Mouse (Mus musculus): Measurements from ENCODE around the gene Ush1g. TPM values are rescaled to one million over a fixed set of nuclear protein-coding genes. Genes with fewer than 3 reads are reported as not detected.

Ush1g gene
- polyA plus RNA-seq, 1 experiment from 2014 or later, result 0.06 TPM

DNA sequence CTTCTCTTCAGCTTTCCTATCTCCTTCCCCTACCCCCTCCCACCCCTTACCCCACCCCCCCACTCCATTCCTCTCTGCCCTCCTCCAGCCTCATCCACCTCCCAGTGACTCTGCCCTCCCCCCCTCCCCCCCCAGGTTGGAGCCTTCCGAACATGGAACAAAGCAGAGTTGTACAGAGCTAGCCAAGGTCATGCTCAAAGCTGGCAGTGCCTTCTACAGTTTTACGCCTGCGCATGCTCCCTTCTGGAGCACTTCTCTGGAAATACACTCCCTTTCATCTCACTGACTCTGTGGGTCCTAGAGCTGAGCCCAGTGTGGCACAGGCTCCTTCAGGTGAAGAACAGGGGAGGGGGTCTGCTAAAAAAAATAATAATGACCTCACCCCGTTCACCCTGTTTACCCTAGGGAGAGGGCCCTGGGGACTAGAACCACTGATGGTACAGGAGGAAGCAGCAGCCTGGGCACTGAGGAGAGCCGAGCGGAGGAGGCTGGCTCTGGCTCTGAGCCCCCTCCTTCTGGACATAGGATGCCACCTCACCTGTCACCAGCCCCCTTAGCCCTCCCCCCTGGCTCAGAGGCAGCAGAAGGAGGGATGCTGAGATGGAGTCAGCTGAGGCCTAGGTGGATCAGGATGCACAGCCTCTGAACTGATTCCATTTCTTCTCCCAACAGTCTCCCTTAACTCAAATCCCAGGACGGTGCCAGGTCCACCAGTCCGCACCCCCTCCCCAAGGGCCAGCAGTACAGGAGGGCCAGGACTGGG, 38.9 kb downstream of the Ush1g start:
- WGBS (ENCODE audit: insufficient replicate concordance), result 84% methylated on average over 8 of the region's 8 CpGs
- Histone ChIP-seq H3K4me3 (ENCODE audit: low read depth, low read length) (no peak overlapping the region), H3K4me1 (ENCODE audit: control insufficient read depth, insufficient read depth, low read length) (peaks cover 3% of the 10 kb centered on the region), H3K27me3 (ENCODE audit: control insufficient read depth, insufficient read depth, low read length) (no peaks in the 10 kb centered on the region), H3K27ac (ENCODE audit: low read depth, low read length) (no peak overlapping the region), H3K9me3 (replicated peaks; ENCODE audit: control insufficient read depth, low read length) (no peaks in the 10 kb centered on the region), H3K36me3 (ENCODE audit: control insufficient read depth, insufficient read depth, low read length) (no peaks in the 10 kb centered on the region), H3K9ac (ENCODE audit: low read depth, low read length) (0 out of 2 replicates have a peak overlapping the region, but pooled peaks have one; percentile 23), H3K4me2 (no peak overlapping the region)
- ATAC-seq (replicated peaks; ENCODE audit: insufficient number of reproducible peaks, low FRiP score, low TSS enrichment), result peak; percentile 24

DNA sequence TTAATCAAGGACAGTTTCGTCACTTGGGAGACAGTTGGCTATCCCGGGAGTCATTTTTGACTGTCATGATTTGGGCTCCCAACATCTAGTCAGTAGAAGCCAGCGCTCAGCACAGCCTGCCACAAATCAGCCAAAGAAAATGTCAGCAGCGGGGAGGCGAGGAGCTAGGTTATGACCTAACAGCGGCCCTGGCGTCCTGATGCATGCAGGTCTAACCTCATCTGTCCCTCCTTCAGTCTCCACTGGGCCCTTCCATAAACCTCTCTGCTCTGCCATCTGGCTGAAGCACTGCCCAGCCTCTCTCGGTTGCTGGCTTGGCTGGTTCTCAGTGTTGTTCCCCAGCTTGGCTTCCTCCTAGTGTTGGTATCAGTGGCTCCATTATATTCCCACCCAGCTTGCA, 39.5 kb downstream of the Ush1g start:
- no peaks in the 10 kb centered on the region for H3K9me3 ChIP-seq (replicated peaks; ENCODE audit: control insufficient read depth, low read length)

DNA sequence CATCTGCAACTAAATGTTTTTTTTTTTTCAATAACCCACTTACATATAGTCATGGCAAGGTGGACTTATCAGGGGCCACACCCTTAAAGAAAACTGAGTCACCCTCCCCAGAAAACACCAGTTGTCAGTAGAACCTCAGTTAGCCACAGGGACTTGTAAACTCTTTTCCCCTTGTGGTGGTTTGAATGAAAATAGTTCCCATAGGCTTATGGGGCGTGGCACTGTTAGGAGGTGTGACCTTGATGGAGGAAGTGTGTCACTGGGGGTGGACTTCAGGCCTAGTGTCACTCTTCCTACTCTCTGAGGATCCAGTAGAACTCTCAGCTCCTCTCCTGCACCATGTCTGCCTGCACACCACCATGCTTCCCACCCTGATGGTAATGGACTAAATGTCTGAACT, 42.1 kb downstream of the Ush1g start:
- H3K4me1 ChIP-seq (ENCODE audit: control insufficient read depth, insufficient read depth, low read length), result peaks cover 13% of the 10 kb centered on the region
- no peak overlapping the region for H3K4me2 ChIP-seq
- no peak overlapping the region for H3K9ac ChIP-seq (ENCODE audit: low read depth, low read length)
- H3K4me3 ChIP-seq (ENCODE audit: low read depth, low read length), result no peak overlapping the region
- H3K27me3 ChIP-seq (ENCODE audit: control insufficient read depth, insufficient read depth, low read length), result no peaks in the 10 kb centered on the region
- no peaks in the 10 kb centered on the region for H3K9me3 ChIP-seq (replicated peaks; ENCODE audit: control insufficient read depth, low read length)
- 63% methylated on average over 1 of the region's 1 CpGs for WGBS (ENCODE audit: insufficient replicate concordance)
- no peaks in the 10 kb centered on the region for H3K36me3 ChIP-seq (ENCODE audit: control insufficient read depth, insufficient read depth, low read length)
- H3K27ac ChIP-seq (ENCODE audit: low read depth, low read length), result no peak overlapping the region
- no peak for ATAC-seq (replicated peaks; ENCODE audit: insufficient number of reproducible peaks, low FRiP score, low TSS enrichment)

More for the DNA sequence above, 39.5 kb downstream of the Ush1g start:
- WGBS (ENCODE audit: insufficient replicate concordance), result 67% methylated on average over 8 of the region's 8 CpGs
- Histone ChIP-seq H3K27ac (ENCODE audit: low read depth, low read length) (no peak overlapping the region), H3K27me3 (ENCODE audit: control insufficient read depth, insufficient read depth, low read length) (no peaks in the 10 kb centered on the region), H3K36me3 (ENCODE audit: control insufficient read depth, insufficient read depth, low read length) (no peaks in the 10 kb centered on the region), H3K9ac (ENCODE audit: low read depth, low read length) (0 out of 2 replicates have a peak overlapping the region, but pooled peaks have one; percentile 18), H3K4me3 (ENCODE audit: low read depth, low read length) (no peak overlapping the region), H3K4me2 (no peak overlapping the region), H3K4me1 (ENCODE audit: control insufficient read depth, insufficient read depth, low read length) (peaks cover 6% of the 10 kb centered on the region)
- ATAC-seq (replicated peaks; ENCODE audit: insufficient number of reproducible peaks, low FRiP score, low TSS enrichment), result no peak

DNA sequence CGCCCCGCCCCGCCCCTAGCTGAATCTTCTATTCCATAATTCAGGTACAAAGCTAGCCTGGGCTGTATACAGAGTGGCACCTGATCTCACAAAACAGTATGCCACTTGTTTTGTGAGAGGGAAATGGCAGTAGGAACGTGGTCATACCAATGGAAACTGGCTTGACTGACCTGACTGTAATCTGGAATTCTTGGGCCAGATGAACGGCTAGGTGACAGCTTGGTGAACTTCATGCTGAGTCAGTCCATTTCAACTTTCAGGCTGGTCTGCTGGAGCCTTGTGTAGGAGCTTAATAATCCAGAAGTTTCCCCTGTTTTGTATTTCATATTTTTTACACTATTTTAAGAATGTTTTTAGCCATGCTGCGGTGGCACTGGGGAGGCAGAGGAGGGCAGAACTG, 43.7 kb downstream of the Ush1g start:
- Histone ChIP-seq H3K27me3 (ENCODE audit: control insufficient read depth, insufficient read depth, low read length) (no peaks in the 10 kb centered on the region), H3K4me2 (peak overlapping the region; percentile 73), H3K9me3 (replicated peaks; ENCODE audit: control insufficient read depth, low read length) (no peaks in the 10 kb centered on the region), H3K4me3 (ENCODE audit: low read depth, low read length) (peak overlapping the region; percentile 56; the same call in 1 of the 2 replicates), H3K9ac (ENCODE audit: low read depth, low read length) (no peak overlapping the region), H3K27ac (ENCODE audit: low read depth, low read length) (no peak overlapping the region), H3K36me3 (ENCODE audit: control insufficient read depth, insufficient read depth, low read length) (no peaks in the 10 kb centered on the region), H3K4me1 (ENCODE audit: control insufficient read depth, insufficient read depth, low read length) (peaks cover 13% of the 10 kb centered on the region)
- 63% methylated on average over 6 of the region's 6 CpGs for WGBS (ENCODE audit: insufficient replicate concordance)
- ATAC-seq (replicated peaks; ENCODE audit: insufficient number of reproducible peaks, low FRiP score, low TSS enrichment), result no peak

DNA sequence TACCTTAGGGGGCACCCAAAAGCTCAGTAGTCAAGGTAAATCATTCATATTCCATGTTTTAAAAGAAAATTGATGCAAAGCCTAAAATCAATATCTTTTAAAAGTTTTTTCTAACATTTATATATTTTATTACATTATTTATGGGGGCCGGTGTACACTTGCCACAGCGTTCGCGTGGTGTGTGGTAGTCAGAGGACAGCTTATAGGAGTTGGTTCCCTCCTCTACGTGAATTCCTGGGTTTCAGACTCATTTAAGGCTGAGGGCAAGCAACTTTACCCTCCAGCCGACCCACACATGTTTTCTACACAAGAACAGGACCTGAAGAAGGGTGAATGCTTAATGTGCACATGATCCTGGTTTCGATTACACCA, 44.3 kb downstream of the Ush1g start:
- H3K9ac ChIP-seq (ENCODE audit: low read depth, low read length), result peak overlapping the region; percentile 72
- H3K4me3 ChIP-seq (ENCODE audit: low read depth, low read length), result peak overlapping the region; percentile 56
- H3K4me1 ChIP-seq (ENCODE audit: control insufficient read depth, insufficient read depth, low read length), result peaks cover 16% of the 10 kb centered on the region
- H3K36me3 ChIP-seq (ENCODE audit: control insufficient read depth, insufficient read depth, low read length), result no peaks in the 10 kb centered on the region
- H3K27me3 ChIP-seq (ENCODE audit: control insufficient read depth, insufficient read depth, low read length), result no peaks in the 10 kb centered on the region
- H3K9me3 ChIP-seq (replicated peaks; ENCODE audit: control insufficient read depth, low read length), result no peaks in the 10 kb centered on the region
- WGBS (ENCODE audit: insufficient replicate concordance), result 23% methylated on average over 7 of the region's 7 CpGs
- peak overlapping the region; percentile 73 for H3K4me2 ChIP-seq
- no peak for ATAC-seq (replicated peaks; ENCODE audit: insufficient number of reproducible peaks, low FRiP score, low TSS enrichment)
- H3K27ac ChIP-seq (ENCODE audit: low read depth, low read length), result peak overlapping the region; percentile 75

DNA sequence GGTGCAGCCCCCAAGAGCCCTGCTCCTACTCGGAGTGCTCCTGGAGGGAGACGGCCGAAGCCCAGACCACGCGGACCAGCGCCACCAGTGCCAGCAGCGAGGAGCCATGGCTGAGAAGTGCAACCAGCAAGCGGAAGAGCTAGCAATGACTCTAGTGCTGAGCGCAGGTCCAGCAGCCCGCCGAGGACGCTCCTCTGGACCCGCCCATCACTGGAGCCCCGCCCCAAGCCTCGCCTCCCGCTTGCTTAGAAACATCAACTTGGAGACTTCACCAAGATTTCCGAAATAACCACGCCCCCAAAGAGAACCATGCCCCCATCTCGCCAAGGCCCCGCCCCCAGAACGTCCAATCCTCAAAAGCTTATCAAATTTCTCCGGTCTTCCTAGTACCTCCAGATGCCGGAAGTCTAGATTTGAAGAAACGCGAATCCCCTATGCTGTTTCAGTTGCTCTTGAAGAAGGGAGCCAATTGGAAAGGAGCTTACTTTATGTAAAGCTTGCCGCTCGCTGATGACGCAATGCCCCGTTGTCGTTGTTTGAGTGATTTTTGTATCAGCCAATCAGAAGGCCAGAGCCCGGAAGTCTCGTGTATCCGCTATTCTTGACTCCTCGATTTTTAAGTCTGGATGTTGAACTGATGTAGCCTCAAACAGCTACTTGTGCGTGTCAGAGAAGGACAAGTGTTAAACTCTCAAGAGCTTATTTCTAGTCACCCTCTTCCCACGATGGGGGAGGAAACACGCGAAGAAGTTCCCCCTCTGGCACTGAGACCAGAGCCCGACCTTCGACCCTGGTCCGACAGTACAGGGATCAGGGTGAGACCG, 44.8 kb downstream of the Ush1g start, which contains the start of gene Fdxr:
Gene Fdxr (minus strand): TSS at position 271 of the 824 bp plus-strand sequence.
- WGBS (ENCODE audit: insufficient replicate concordance), result under 1% methylated on average over 42 of the region's 42 CpGs
- peak within 1 kb of the TSS; percentile 56 for H3K4me3 ChIP-seq (ENCODE audit: low read depth, low read length)

DNA sequence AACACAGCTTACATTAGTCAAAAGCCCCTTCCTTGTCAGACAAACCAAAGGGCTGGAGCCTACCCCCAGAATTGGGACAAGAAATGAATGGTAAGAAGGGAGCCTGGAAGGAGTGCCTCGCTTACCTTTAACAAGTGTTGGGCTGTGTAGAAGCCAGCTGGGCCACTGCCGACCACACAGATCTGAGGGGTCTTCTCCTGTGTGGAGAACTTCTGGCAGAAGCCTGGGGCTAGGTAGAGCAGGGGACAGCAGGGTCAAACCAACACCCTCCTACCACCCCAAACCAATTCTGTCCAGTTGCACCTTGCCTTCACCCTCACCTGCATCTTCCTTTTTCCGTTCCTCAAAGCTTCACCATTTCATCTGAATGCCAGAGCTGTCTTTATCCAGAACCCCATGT, 45.9 kb downstream of the Ush1g start:
- Histone ChIP-seq H3K4me1 (ENCODE audit: control insufficient read depth, insufficient read depth, low read length) (peaks cover 16% of the 10 kb centered on the region), H3K9me3 (replicated peaks; ENCODE audit: control insufficient read depth, low read length) (no peaks in the 10 kb centered on the region), H3K27ac (ENCODE audit: low read depth, low read length) (no peak overlapping the region), H3K9ac (ENCODE audit: low read depth, low read length) (peak overlapping the region; percentile 74), H3K27me3 (ENCODE audit: control insufficient read depth, insufficient read depth, low read length) (peaks cover under 1% of the 10 kb centered on the region; the same call in 1 of the 2 replicates), H3K4me3 (ENCODE audit: low read depth, low read length) (peak overlapping the region; percentile 56), H3K36me3 (ENCODE audit: control insufficient read depth, insufficient read depth, low read length) (no peaks in the 10 kb centered on the region), H3K4me2 (peak overlapping the region; percentile 92)
- 53% methylated on average over 3 of the region's 3 CpGs for WGBS (ENCODE audit: insufficient replicate concordance)
- ATAC-seq (replicated peaks; ENCODE audit: insufficient number of reproducible peaks, low FRiP score, low TSS enrichment), result no peak

More for the DNA sequence above, 44.8 kb downstream of the Ush1g start, which contains the start of gene Fdxr:
- Histone ChIP-seq H3K9ac (ENCODE audit: low read depth, low read length) (peak within 1 kb of the TSS; percentile 74), H3K27me3 (ENCODE audit: control insufficient read depth, insufficient read depth, low read length) (no peaks in the 10 kb centered on the region), H3K36me3 (ENCODE audit: control insufficient read depth, insufficient read depth, low read length) (no peaks in the 10 kb centered on the region), H3K9me3 (replicated peaks; ENCODE audit: control insufficient read depth, low read length) (no peaks in the 10 kb centered on the region), H3K27ac (ENCODE audit: low read depth, low read length) (peak within 1 kb of the TSS; percentile 75), H3K4me2 (peak within 1 kb of the TSS; percentile 92), H3K4me1 (ENCODE audit: control insufficient read depth, insufficient read depth, low read length) (peaks cover 16% of the 10 kb centered on the region)
- ATAC-seq (replicated peaks; ENCODE audit: insufficient number of reproducible peaks, low FRiP score, low TSS enrichment), result peak; percentile 93

DNA sequence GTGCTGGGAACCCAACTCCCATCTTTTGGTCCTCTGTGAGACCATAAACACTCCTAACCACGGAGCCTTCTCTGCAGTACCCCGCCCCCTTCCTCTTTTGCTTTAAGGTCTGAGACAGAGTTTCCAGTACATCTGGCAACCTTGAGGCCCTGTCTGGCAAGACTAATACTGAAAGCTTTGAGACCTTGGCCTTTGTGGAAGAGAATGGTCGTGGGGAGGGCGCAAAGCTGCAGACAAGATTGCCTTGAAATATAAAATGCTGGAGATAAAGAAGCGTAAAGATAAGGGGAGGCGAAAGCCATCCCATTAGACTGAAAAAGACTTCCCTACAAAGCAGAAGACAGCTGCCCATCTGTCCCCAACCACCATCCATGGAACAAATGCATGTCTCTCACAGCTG, 46.3 kb downstream of the Ush1g start:
- Histone ChIP-seq H3K9me3 (replicated peaks; ENCODE audit: control insufficient read depth, low read length) (no peaks in the 10 kb centered on the region), H3K4me3 (ENCODE audit: low read depth, low read length) (no peak overlapping the region), H3K4me2 (no peak overlapping the region), H3K27me3 (ENCODE audit: control insufficient read depth, insufficient read depth, low read length) (peaks cover 3% of the 10 kb centered on the region; the same call in 1 of the 2 replicates), H3K36me3 (ENCODE audit: control insufficient read depth, insufficient read depth, low read length) (no peaks in the 10 kb centered on the region), H3K9ac (ENCODE audit: low read depth, low read length) (no peak overlapping the region), H3K4me1 (ENCODE audit: control insufficient read depth, insufficient read depth, low read length) (peaks cover 16% of the 10 kb centered on the region), H3K27ac (ENCODE audit: low read depth, low read length) (no peak overlapping the region)
- no peak for ATAC-seq (replicated peaks; ENCODE audit: insufficient number of reproducible peaks, low FRiP score, low TSS enrichment)
- WGBS (ENCODE audit: insufficient replicate concordance), result 71% methylated on average over 6 of the region's 6 CpGs

Measured in heart, embryonic 11.5 days (tissue).